Mouse (Mus musculus): ENCODE measurements around the gene Camta1. TPM values are rescaled to one million over a fixed set of nuclear protein-coding genes. Genes with fewer than 3 reads are reported as not detected.

Camta1 gene
- total RNA-seq, 1 experiment from 2014 or later = 37.3 TPM

DNA sequence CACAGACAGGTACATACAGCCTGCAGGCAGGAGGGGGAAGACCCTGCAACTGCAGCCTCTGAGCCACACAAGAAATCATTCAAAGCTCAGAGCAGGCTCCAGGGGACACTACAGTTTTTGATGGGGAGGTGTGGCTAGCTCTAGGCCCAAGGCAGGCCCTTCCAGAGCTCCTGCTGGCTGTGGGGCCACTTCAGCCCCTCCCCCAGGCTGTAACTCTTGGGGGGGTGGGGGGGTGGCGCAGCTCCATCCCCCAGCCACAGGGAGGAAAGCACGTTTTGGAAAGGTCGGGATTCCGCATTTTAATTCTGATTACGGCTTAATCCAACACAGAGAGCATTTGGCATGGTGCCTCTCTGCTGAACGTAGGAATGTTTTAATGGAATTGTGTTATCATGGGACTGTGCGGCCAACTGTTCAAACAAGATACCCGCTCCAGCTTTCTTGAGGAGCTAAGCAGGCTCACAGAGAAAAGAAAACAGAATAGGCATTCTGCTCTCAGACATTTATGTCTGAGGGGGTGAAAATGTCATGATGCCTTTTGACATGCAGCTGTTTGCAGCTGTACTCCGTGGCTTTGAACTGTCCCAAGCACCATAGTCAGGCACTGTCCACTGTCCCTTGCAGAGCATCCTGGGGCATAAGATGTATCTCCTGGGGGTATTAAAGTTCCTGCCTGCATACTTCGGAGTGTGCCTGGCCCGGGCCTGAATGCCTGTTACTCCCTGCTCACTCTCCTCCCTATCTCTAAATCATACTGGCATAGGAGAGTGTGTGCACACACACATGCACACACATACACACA, 344.5 kb downstream of the Camta1 start:
- no peak for DNase-seq

- DNase-seq = no peak
Measured at GRCm38 (mm10) chr4:151515316-151515715, 346.4 kb downstream of the Camta1 start.

- no peak for DNase-seq
Measured at GRCm38 (mm10) chr4:151511092-151511491, 350.6 kb downstream of the Camta1 start.

- DNase-seq = no peak
Measured at GRCm38 (mm10) chr4:151510417-151510816, 351.3 kb downstream of the Camta1 start.

GRCm38 (mm10) chr4:151506701-151507100, 355.0 kb downstream of the Camta1 start:
- no peak for DNase-seq

DNA sequence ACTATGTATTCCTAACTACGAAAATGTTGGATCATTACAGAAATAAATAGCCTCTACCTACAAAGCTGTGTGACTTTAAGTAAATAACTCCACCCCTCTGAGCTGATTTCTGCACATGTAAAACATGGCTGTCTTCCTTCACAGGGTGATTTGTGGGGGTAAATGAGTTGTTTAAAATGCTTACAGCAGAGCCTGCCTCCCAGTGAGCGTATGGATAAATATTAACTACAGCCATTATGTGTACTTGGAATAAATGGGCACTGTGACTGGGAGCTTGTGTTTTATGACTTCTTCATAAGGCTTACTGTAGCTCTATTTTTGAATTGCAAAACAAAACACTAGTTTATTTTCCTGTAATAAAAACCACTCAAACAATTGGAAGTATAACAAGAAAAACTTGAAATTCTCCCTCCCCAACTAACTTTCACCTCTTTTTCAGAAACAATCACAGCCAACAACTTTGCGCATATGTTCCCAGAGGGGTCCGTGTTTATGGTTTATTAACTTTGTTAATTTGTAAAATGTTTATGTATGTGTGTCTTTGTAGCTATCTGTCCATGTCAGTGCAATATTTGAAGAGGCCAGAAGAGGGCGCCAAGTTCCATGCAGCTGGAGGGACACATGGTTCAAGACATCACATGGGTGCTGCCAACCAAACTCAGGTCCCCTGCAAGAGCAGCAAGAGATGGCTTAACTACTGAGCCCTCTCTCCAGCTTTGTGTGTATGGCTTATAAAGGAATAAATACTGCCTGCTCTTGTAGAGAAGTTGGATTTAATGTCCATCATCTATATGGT, 363.0 kb downstream of the Camta1 start:
- no peak for DNase-seq

GRCm38 (mm10) chr4:151496581-151496980, 365.1 kb downstream of the Camta1 start:
- no peak for DNase-seq

DNA sequence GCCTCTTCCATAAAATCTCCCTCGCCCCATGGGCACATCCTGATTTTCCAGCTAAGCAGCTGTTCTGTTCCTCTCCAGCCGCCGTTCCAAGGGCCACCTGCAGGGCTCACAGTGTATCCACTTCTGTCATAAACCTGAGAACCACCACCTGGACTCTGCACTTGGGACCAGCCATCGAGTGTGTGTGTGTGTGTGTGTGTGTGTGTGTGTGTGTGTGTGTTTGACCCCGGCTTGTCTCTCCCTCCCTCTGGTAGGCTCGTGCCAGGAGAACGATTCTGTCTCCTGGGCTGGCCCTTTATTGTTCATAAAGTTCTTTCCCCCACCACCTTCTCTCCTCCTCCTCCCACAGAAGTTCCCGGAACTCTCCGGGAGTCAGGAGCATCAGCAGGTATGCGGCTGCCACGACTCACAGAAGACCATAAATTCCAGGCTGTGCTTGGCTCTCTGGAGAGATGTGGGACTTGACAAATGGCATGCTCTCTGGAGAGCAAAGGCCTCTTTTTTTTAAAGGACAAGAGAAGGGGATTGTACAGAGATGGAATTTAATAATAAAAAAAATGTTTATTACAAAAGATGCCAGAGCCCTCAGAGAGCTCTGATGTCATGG, 366.3 kb downstream of the Camta1 start:
- no peak for DNase-seq

DNA sequence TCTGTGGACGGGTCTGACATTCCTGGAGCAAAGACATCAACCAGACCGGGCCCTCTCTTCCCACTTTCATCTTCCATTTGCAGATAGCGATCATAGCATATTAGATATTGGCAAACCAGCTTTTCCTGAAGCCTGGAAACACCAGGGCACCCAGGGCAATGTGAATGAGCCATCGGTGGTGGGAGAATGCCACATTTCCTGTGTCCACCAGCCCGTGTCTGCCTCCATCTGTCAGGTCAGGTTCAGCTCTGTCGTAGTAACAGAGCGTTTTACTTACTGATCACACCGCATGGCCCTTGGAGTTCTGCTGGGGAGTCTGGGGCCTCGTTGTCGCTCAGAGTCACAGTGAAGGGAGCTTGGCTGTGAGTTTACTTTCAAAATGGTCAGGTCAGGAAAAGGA, 368.9 kb downstream of the Camta1 start:
- no peak for DNase-seq

GRCm38 (mm10) chr4:151483977-151484313, 377.7 kb downstream of the Camta1 start:
- DNase-seq = no peak

- peak; percentile 70 for DNase-seq
Measured at GRCm38 (mm10) chr4:151483299-151483976, 378.2 kb downstream of the Camta1 start.

DNA sequence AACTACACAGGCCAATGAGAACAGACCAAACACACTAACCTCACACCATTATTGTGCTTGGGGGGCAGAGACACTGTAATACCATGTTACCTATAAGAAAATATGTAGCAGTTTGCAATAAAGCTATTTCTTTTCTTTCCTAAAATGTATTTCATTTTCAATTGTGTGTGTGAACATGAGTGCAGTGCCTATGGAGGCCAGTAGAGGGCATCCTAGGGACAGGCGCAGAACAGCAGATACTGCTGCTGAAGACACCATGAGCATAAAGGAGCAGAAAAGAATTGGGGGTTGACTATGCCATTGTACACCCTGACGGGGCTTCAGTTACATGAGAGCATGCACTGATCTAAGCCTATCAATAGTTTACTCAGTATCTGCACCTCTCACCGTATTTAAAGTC, 380.7 kb downstream of the Camta1 start:
- no peak for DNase-seq

- no peak for DNase-seq
Measured at GRCm38 (mm10) chr4:151477950-151478349, 383.7 kb downstream of the Camta1 start.

DNA sequence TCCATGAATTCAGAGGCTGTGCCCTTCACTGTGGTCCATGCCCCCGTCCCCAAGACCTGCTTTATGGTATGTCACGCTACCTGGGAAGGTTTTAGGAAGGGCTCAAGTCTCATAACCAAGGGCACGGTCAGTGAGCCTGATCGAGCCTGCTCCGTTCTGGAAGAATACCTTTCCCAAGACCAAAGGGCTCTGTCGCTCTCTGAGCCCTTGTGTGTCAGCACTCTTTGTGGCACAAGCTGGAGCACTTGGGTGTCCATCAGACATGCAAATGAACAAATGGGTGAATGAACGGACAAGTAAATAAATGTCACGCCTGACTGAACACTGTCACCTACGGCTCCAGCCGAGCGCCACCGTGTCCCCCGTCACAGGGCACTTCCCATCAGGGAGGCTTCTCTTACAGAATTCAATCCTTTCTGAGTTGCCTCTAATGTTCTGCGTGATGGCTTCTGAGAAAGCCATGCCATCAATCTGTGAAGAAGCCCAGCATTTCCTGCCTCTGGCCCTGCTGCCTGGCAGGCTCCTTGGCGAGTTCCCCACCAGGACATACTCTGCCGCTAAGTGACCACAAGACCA, 386.7 kb downstream of the Camta1 start:
- DNase-seq = no peak

DNA sequence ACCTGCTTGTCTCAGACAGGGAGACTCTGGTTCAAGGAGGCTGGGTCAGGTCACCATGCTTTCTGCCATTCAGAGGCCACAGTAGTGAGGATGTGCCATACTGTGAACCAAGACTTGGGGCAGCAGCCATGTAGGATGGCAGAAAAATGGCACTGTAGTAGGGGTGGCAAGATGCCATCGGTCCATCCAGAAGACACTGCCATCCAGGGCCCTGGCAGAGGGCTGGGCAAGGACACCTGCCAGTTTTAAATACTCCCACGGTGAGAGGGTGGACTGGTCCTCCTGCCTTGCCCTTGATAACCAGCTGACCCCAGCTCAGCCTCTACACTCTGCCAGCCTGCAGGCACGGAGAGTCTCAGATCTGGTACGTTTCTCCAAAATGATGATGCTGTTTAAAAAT, 389.8 kb downstream of the Camta1 start:
- DNase-seq = no peak

DNA sequence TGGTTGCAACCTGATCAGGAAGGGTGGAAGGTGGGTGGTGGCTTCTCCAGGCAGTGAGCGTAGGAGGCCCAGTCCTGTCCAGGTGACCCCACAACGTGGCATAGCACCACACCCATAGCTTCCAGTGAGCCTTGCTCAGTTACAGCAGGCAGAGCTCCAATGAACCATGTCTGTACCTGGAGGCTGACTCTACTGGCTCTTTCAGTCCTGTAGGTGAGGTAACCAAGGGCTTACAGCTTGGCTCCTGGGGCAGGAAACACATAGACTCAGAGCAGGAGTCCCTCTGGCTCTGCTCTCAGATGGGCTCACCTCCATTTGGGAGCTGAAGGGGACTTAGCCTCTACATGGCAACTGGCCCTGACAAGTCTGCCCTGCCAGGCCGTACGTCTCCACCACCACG, 393.3 kb downstream of the Camta1 start:
- DNase-seq = no peak

DNA sequence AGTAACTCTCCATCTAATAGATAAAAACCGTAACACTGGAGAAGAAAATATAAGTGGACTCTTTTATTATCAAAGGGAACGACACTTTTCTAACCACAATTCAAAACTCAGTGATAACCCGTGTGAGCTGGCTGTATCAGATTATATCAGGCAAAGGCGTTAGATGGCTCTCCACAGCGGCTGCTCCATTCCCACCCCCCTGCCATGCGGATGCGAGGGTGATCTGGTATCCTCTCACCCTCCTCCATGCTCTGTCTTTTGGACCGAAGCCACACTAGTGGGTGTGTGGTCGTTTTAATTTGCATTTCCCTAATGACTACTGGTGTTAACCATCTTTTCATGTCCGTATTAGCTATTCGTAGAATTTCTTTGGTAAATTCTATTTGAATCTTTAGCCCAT, 403.0 kb downstream of the Camta1 start:
- no peak for DNase-seq

GRCm38 (mm10) chr4:151454611-151455010, 407.1 kb downstream of the Camta1 start:
- DNase-seq = no peak

GRCm38 (mm10) chr4:151454065-151454464, 407.6 kb downstream of the Camta1 start:
- DNase-seq = no peak

DNA sequence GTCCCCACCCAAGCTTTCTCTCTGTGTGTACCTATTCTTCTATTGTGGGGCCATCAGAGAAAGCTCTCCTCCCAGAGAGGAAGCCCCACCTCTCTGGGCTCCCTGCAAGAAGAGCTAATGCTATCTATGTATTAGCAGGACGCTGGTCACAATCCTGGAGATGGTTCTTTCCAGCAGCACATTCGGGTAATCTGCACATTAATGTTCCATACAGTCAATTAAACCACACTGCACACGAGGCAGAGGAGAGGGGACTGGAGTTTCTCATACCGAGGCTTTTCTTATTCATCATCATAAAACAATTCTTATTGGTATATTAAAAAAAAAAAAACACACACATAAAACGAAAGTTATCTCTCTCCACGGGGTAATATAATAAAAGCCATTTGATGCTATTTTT, 409.8 kb downstream of the Camta1 start:
- DNase-seq = no peak

DNA sequence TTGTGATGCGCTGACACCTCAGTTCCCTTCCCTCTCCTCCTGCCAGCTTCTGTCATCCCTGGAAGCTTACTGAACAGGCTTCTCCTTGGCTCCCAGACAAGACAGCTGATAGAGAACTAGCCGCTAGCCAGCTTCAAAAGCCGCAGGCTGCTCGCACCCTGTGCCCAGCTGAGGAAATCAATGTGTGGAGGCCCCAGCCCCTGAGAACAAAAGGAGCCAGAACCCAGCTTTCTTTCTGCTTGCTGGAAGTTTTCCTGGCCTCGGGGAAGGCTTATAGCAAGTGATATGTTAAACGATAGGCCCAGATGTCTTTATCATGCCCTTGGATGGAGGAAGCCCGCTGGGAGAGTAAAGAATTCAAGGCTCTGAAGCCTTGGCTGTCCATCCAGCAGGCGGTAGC, 411.7 kb downstream of the Camta1 start:
- no peak for DNase-seq

DNA sequence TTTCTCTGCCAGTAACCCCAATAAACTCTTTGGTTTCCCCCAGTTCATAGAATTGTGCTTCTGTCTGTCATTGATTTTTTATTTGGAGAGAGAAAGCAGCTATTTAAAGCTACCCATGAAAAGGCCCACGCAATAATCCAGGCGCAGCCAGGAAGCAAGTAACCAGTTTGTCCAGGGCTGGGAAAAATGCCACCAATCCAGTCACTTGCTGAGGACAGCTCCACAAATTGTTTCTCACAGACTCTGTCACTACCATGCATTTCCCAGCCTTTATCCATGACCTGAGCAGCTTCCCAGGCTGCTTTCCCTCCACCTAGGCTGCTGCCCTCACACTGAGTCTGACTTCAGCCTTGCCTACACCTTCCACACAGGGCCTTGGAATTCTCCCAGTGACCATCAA, 413.3 kb downstream of the Camta1 start:
- DNase-seq = no peak
